Mouse (Mus musculus) neural tube, embryonic 15.5 days (tissue): Measurements from ENCODE around the gene Rhbdf1. TPM values are rescaled to one million over a fixed set of nuclear protein-coding genes. Genes with fewer than 3 reads are reported as not detected.

Source experiments
- ATAC-seq: fragments of 200-750 bp; cut with Nextera tagmentation; 2 replicates; pipeline ENCODE4 v1.8.0; 2017; ENCODE audit warnings: mild to moderate bottlenecking, moderate TSS enrichment, moderate library complexity; ENCODE audit not compliant: low FRiP score
- H3K27ac ChIP-seq: fragments of 300-500 bp; sonication (generic); replicated peaks from 2 replicates; pipeline ENCODE4 v1.5.1; 2015; ENCODE audit warnings: mild to moderate bottlenecking, inconsistent platforms
- H3K27me3 ChIP-seq: fragments of 300-500 bp; sonication (generic); replicated peaks from 2 replicates; pipeline ENCODE4 v1.6.1; 2015; ENCODE audit warnings: inconsistent platforms
- H3K36me3 ChIP-seq: fragments of 300-500 bp; sonication (generic); 2 replicates; pipeline ENCODE4 v1.6.1; 2015; ENCODE audit warnings: inconsistent platforms
- H3K4me1 ChIP-seq: fragments of 300-500 bp; sonication (generic); 2 replicates; pipeline ENCODE4 v1.6.1; 2015; ENCODE audit warnings: inconsistent platforms
- H3K4me2 ChIP-seq: fragments of 300-500 bp; sonication (generic); 2 replicates; pipeline ENCODE4 v1.6.1; 2015; ENCODE audit warnings: inconsistent platforms, mild to moderate bottlenecking, moderate library complexity
- H3K4me3 ChIP-seq: fragments of 300-500 bp; sonication (generic); replicated peaks from 2 replicates; pipeline ENCODE4 v1.5.1; 2015; ENCODE audit warnings: mild to moderate bottlenecking, inconsistent platforms
- H3K9ac ChIP-seq: fragments of 300-500 bp; sonication (generic); replicated peaks from 2 replicates; pipeline ENCODE4 v1.6.1; 2015; ENCODE audit warnings: mild to moderate bottlenecking, inconsistent platforms
- H3K9me3 ChIP-seq: fragments of 300-500 bp; sonication (generic); replicated peaks from 2 replicates; pipeline ENCODE4 v1.6.1; 2016; ENCODE audit warnings: inconsistent platforms
- WGBS: fragments of 180-500 bp; shearing (Covaris S2); methylation state at CpG from one replicate; pipeline ENCODE4 v1.1.7; 2015; ENCODE audit warnings: mixed read lengths; 5-methylcytosine and 5-hydroxymethylcytosine counted together
- polyA plus RNA-seq: library from polyadenylated mRNA; unstranded; fragments of >200 nt; fragmentation: Nextera tagmentation; extraction: Ambion mirVana; gene quantifications from 2 replicates; pipeline ENCODE4 v1.2.1, GENCODE M21; 2015

Rhbdf1 gene
- 23.8 and 28.4 TPM in 2 replicates for polyA plus RNA-seq

DNA sequence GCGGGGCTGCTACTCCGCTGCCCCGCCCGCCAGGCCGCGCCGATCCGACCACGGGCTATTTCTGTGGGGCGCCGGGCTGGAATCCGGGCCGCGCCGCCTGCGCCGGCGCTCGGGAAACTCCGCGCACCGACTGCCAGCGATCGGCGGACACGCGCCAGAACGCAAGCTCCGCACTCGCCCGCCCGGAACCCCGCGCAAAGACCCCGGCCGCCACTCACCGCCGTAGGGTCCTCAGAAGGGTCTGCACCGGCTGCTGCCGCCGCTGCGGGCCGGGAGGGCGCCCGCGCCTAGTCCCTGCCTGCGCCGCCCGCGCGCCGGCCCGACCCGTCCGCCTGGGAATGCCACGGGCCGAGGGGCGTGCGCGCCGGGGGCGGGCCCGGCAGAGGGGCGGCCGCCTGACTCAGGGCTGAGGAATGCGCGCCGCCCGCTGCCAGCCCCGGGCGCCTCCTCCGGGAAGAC, at the start of gene Rhbdf1:
Gene Rhbdf1 (minus strand): TSS at position 350 of the 459 bp plus-strand sequence.
- no peaks in the 10 kb centered on the region for H3K9me3 ChIP-seq
- H3K9ac ChIP-seq: peak within 1 kb of the TSS; percentile 69
- peak; percentile 5; the same call in 1 of the 2 replicates for ATAC-seq
- H3K27ac ChIP-seq: peak within 1 kb of the TSS; percentile 81
- peak within 1 kb of the TSS; percentile 62 for H3K4me3 ChIP-seq
- WGBS: under 1% methylated on average over 42 of the region's 72 CpGs
- H3K4me1 ChIP-seq: peaks cover 80% of the 10 kb centered on the region
- peak within 1 kb of the TSS; percentile 98 for H3K4me2 ChIP-seq
- H3K36me3 ChIP-seq: no peaks in the 10 kb centered on the region
- H3K27me3 ChIP-seq: peaks cover 24% of the 10 kb centered on the region; the same call in 1 of the 2 replicates

DNA sequence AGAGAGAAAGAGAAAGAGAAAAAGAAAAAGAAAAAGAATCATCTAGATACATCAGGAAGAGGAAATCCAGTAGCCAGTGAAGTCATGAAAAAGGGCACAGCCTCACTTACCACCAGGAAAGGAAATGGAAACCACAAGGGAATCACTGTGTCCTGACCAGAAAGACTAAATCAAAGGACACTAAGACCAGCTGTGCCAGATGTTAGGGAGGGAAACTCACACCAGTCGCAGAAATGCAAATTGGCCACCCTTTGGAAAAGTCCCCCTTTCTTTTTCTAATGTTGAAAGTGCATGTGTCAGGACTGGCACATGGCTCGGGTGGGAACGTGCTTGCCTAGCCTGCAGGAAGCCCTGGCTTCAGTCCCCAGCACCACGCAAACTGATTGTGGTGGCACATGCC, 49.1 kb upstream of the Rhbdf1 start:
- Histone ChIP-seq H3K4me1 (peaks cover 13% of the 10 kb centered on the region), H3K27ac (no peak overlapping the region), H3K4me2 (no peak overlapping the region), H3K9me3 (no peaks in the 10 kb centered on the region), H3K27me3 (0 out of 2 replicates have a peak, but pooled peaks cover under 1% of the 10 kb centered on the region), H3K36me3 (no peaks in the 10 kb centered on the region), H3K9ac (no peak overlapping the region), H3K4me3 (no peak overlapping the region)
- WGBS: 61% methylated on average over 4 of the region's 4 CpGs
- ATAC-seq: no peak

DNA sequence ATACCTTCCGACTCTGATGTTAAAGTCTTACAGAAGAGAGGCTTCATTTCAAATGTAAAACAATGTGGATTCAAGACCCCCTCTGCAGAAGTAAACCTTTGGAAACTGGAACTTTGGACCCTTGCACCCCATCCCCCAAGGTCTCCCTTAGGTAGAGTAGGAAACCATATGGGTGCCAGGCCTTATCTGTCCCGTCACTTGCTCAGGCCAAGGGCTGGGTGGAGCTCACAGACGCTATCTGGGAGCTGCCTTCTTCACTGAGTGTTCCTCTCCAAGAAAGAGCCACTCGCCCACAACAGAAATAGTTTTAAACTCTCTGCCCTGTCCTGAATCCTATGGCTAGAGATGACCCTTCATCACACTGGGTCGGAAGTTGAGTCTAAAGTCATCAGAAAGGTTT, 46.9 kb upstream of the Rhbdf1 start:
- no peak overlapping the region for H3K9ac ChIP-seq
- H3K36me3 ChIP-seq: no peaks in the 10 kb centered on the region
- WGBS: 85% methylated on average over 5 of the region's 5 CpGs
- peaks cover 17% of the 10 kb centered on the region for H3K4me1 ChIP-seq
- no peak overlapping the region for H3K4me3 ChIP-seq
- no peaks in the 10 kb centered on the region for H3K9me3 ChIP-seq
- no peak for ATAC-seq
- no peak overlapping the region for H3K27ac ChIP-seq
- H3K4me2 ChIP-seq: no peak overlapping the region
- H3K27me3 ChIP-seq: no peaks in the 10 kb centered on the region

GRCm38 (mm10) chr11:32267964-32268363, 45.9 kb upstream of the Rhbdf1 start:
- H3K27ac ChIP-seq: peak overlapping the region; percentile 93
- 21% methylated on average over 5 of the region's 5 CpGs for WGBS
- H3K9me3 ChIP-seq: no peaks in the 10 kb centered on the region
- ATAC-seq: peak; percentile 49
- H3K4me1 ChIP-seq: peaks cover 17% of the 10 kb centered on the region
- no peaks in the 10 kb centered on the region for H3K27me3 ChIP-seq
- H3K4me3 ChIP-seq: peak overlapping the region; percentile 75
- H3K36me3 ChIP-seq: no peaks in the 10 kb centered on the region
- H3K9ac ChIP-seq: peak overlapping the region; percentile 83
- peak overlapping the region; percentile 62 for H3K4me2 ChIP-seq

GRCm38 (mm10) chr11:32267188-32267884, 45.2 kb upstream of the Rhbdf1 start, which contains the start of gene Nprl3:
Gene Nprl3, minus strand, starts transcription at chr11:32267707.
- Histone ChIP-seq H3K4me2 (peak within 1 kb of the TSS; percentile 62), H3K27ac (peak within 1 kb of the TSS; percentile 93), H3K9ac (peak within 1 kb of the TSS; percentile 83), H3K4me1 (peaks cover 17% of the 10 kb centered on the region), H3K36me3 (0 out of 2 replicates have a peak, but pooled peaks cover 2% of the 10 kb centered on the region), H3K27me3 (no peaks in the 10 kb centered on the region), H3K9me3 (no peaks in the 10 kb centered on the region), H3K4me3 (peak within 1 kb of the TSS; percentile 75)
- WGBS: under 1% methylated on average over 54 of the region's 54 CpGs
- ATAC-seq: peak; percentile 99

DNA sequence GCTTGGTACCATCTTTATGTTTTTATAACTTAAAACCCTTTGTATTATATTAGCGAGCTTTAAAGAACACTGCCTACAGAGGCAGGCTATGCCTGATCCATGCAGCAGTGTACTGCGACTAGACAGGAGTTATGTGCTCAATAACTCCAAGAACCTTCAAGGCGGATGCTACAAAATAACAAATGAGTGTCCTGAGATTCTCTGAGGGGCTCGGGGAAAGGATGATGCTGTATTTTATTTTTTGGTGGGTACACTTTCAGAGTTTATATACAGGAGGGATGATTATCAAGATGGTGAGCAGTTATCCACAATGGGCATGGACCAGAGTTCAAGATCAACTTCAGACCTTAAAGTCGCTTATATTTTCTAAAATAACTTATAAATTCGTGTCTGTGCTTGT, 44.7 kb upstream of the Rhbdf1 start:
- Histone ChIP-seq H3K27me3 (no peaks in the 10 kb centered on the region), H3K9me3 (no peaks in the 10 kb centered on the region), H3K4me1 (peaks cover 17% of the 10 kb centered on the region), H3K4me2 (peak overlapping the region; percentile 62), H3K4me3 (peak overlapping the region; percentile 75), H3K27ac (peak overlapping the region; percentile 93), H3K36me3 (0 out of 2 replicates have a peak, but pooled peaks cover 4% of the 10 kb centered on the region), H3K9ac (peak overlapping the region; percentile 83)
- ATAC-seq: peak; percentile 33; the same call in 1 of the 2 replicates
- 13% methylated on average over 6 of the region's 6 CpGs for WGBS

DNA sequence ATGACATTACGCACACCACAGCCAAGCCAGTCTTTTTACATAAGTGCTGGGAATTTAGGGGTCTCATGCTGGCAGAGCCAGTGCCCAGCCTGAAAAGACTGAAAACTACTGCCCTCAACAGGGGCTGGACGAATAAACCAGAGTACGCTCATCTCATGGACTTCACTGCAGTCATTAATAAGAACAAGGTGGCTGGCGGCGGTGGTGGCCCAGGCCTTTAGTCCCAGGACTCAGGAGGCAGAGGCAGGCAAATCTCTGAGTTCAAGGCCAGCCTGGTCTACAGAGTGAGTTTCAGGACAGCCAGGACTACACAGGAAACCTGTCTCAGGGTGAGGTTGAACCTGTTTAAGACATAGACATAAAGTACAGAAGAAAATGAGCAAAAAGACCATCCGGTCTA, 44.1 kb upstream of the Rhbdf1 start:
- Histone ChIP-seq H3K4me1 (peaks cover 17% of the 10 kb centered on the region), H3K9ac (no peak overlapping the region), H3K36me3 (0 out of 2 replicates have a peak, but pooled peaks cover 4% of the 10 kb centered on the region), H3K9me3 (no peaks in the 10 kb centered on the region), H3K4me3 (no peak overlapping the region), H3K27ac (no peak overlapping the region), H3K4me2 (no peak overlapping the region), H3K27me3 (no peaks in the 10 kb centered on the region)
- no peak for ATAC-seq
- WGBS: 89% methylated on average over 6 of the region's 6 CpGs

GRCm38 (mm10) chr11:32265117-32265738, 43.1 kb upstream of the Rhbdf1 start:
- Histone ChIP-seq H3K4me1 (peaks cover 17% of the 10 kb centered on the region), H3K4me3 (no peak overlapping the region), H3K4me2 (no peak overlapping the region), H3K9ac (no peak overlapping the region), H3K9me3 (no peaks in the 10 kb centered on the region), H3K27me3 (no peaks in the 10 kb centered on the region), H3K27ac (no peak overlapping the region), H3K36me3 (0 out of 2 replicates have a peak, but pooled peaks cover 7% of the 10 kb centered on the region)
- no peak for ATAC-seq
- 96% methylated on average over 3 of the region's 3 CpGs for WGBS

- no peak overlapping the region for H3K9ac ChIP-seq
- H3K27me3 ChIP-seq: no peaks in the 10 kb centered on the region
- H3K27ac ChIP-seq: no peak overlapping the region
- H3K9me3 ChIP-seq: no peaks in the 10 kb centered on the region
- peaks cover 11% of the 10 kb centered on the region for H3K4me1 ChIP-seq
- H3K4me3 ChIP-seq: no peak overlapping the region
- H3K36me3 ChIP-seq: 0 out of 2 replicates have a peak, but pooled peaks cover 16% of the 10 kb centered on the region
- 87% methylated on average over 10 of the region's 10 CpGs for WGBS
- H3K4me2 ChIP-seq: no peak overlapping the region
- ATAC-seq: no peak
These were observed 40.7 kb upstream of the Rhbdf1 start for GRCm38 (mm10) chr11:32262674-32263415.

GRCm38 (mm10) chr11:32256566-32256965, 34.5 kb upstream of the Rhbdf1 start:
- WGBS: 90% methylated on average over 3 of the region's 3 CpGs
- H3K9me3 ChIP-seq: no peaks in the 10 kb centered on the region
- H3K9ac ChIP-seq: no peak overlapping the region
- ATAC-seq: no peak
- H3K36me3 ChIP-seq: 0 out of 2 replicates have a peak, but pooled peaks cover 30% of the 10 kb centered on the region
- no peaks in the 10 kb centered on the region for H3K27me3 ChIP-seq
- no peaks in the 10 kb centered on the region for H3K4me1 ChIP-seq
- no peak overlapping the region for H3K27ac ChIP-seq
- no peak overlapping the region for H3K4me3 ChIP-seq
- H3K4me2 ChIP-seq: no peak overlapping the region

DNA sequence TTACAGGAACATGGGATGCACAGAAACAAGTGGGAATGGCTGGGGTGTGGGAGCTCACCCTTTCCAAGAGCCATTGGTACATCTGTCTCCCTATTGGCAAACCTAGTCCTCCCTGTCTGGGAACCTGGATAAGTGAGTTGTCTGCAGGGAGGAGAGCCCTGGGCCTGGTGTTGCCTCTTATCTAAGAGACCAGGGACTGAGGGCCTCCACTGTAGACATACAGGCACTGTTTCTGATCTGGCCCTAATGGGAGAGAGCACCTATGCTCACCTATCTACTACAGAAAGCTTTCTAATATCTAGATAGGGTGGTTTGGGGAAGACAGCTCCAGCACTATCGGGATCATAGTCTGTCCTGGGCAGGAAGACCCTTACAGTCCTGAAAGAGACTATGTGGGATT, 34.0 kb upstream of the Rhbdf1 start:
- H3K4me1 ChIP-seq: no peaks in the 10 kb centered on the region
- no peak overlapping the region for H3K27ac ChIP-seq
- 0 out of 2 replicates have a peak, but pooled peaks cover 30% of the 10 kb centered on the region for H3K36me3 ChIP-seq
- no peaks in the 10 kb centered on the region for H3K27me3 ChIP-seq
- H3K9me3 ChIP-seq: no peaks in the 10 kb centered on the region
- H3K9ac ChIP-seq: no peak overlapping the region
- H3K4me2 ChIP-seq: no peak overlapping the region
- ATAC-seq: no peak
- 96% methylated on average over 1 of the region's 1 CpGs for WGBS
- H3K4me3 ChIP-seq: no peak overlapping the region
